Mouse (Mus musculus) kidney, postnatal 0 days (tissue): Measurements from ENCODE around the gene Dido1. TPM values are rescaled to one million over a fixed set of nuclear protein-coding genes. Genes with fewer than 3 reads are reported as not detected.
A peak's percentile ranks its signal among the peaks of the same experiment; 100 is the strongest.

Experiments
- ATAC-seq: fragments of 200-750 bp; cut with Nextera tagmentation; replicated peaks from 2 replicates; pipeline ENCODE4 v1.8.0; 2017; ENCODE audit warnings: low read depth, moderate number of reproducible peaks, moderate TSS enrichment, moderate library complexity; ENCODE audit not compliant: low FRiP score
- DNase-seq: peaks from one replicate; pipeline ENCODE4 v3.0.0-alpha.2; 2016; ENCODE audit warnings: low spot score
- H3K27ac ChIP-seq: fragments of 300-500 bp; sonication (generic); 2 replicates; pipeline ENCODE4 v1.5.1; 2014; ENCODE audit warnings: mild to moderate bottlenecking
- H3K27me3 ChIP-seq: fragments of 300-500 bp; sonication (generic); 2 replicates; pipeline ENCODE4 v1.6.1; 2014; ENCODE audit warnings: low read length, mixed read lengths; ENCODE audit not compliant: insufficient read depth
- H3K36me3 ChIP-seq: fragments of 300-500 bp; sonication (generic); 2 replicates; pipeline ENCODE4 v1.6.1; 2014; ENCODE audit warnings: low read length, mixed read lengths; ENCODE audit not compliant: insufficient read depth
- H3K4me1 ChIP-seq: fragments of 300-500 bp; sonication (generic); replicated peaks from 2 replicates; pipeline ENCODE4 v1.6.1; 2014; ENCODE audit warnings: antibody characterized with exemption, low read length, mixed read lengths; ENCODE audit not compliant: insufficient read depth
- H3K4me2 ChIP-seq: fragments of 300-500 bp; sonication (generic); 2 replicates; pipeline ENCODE4 v1.6.1; 2014; ENCODE audit warnings: mild to moderate bottlenecking, low read length, moderate library complexity, mixed read lengths
- H3K4me3 ChIP-seq: fragments of 300-500 bp; sonication (generic); replicated peaks from 2 replicates; pipeline ENCODE4 v1.5.1; 2014; ENCODE audit warnings: low read depth, low read length
- H3K9ac ChIP-seq: fragments of 300-500 bp; sonication (generic); 2 replicates; pipeline ENCODE4 v1.6.1; 2014; ENCODE audit warnings: low read depth, low read length
- H3K9me3 ChIP-seq: fragments of 300-500 bp; sonication (generic); replicated peaks from 2 replicates; pipeline ENCODE4 v1.6.1; 2016; ENCODE audit warnings: low read length, inconsistent platforms, mixed read lengths
- CTCF ChIP-seq: IDR thresholded peaks from 2 replicates; pipeline ENCODE4 v1.5.1; 2016; ENCODE audit warnings: antibody characterized with exemption, low read depth, mild to moderate bottlenecking, moderate library complexity
- WGBS: fragments of 180-500 bp; shearing (Covaris S2); extraction: QIAGEN DNeasy Blood & Tissue Kit; methylation state at CpG from one replicate; pipeline ENCODE4 v1.1.7; 2014; 5-methylcytosine and 5-hydroxymethylcytosine counted together
- polyA plus RNA-seq: library from polyadenylated mRNA; unstranded; fragments of >200 nt; fragmentation: Nextera tagmentation; extraction: Ambion mirVana; gene quantifications from 2 replicates; pipeline ENCODE4 v1.2.1, GENCODE M21; 2015

Dido1 gene
- 17.7 and 18.0 TPM in 2 replicates for polyA plus RNA-seq

DNA sequence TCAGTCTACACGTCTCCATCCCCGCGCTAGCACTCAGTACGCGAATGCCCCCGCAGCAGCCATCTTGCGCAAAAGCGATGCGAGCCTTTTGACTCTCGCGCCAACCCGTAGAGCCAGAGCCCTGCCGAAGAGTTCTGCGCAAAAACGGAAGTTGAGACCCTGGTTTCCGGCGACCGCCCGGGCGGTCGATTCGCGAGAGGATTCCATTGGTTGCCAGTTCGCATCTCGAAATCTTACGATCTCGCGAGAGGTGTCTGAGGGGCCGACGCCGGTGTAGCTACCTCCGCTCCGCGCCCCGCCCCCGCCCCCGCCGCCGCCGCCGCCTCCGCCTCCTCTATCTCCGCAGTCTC is at the start of gene Dido1, which contains the start of gene Gid8:
Gene Dido1 (minus strand): TSS at position 77 of the 350 bp plus-strand sequence.
Gene Gid8 (plus strand): TSS at position 195 of the 350 bp plus-strand sequence.
- Histone ChIP-seq H3K27ac (peak within 1 kb of the TSS; percentile 94), H3K36me3 (peaks cover 10% of the 10 kb centered on the region; the same call in 1 of the 2 replicates), H3K27me3 (no peaks in the 10 kb centered on the region), H3K4me2 (peak within 1 kb of the TSS; percentile 85), H3K9ac (peak within 1 kb of the TSS; percentile 94), H3K9me3 (no peaks in the 10 kb centered on the region), H3K4me1 (peaks cover 10% of the 10 kb centered on the region; the same call in 1 of the 2 replicates), H3K4me3 (peak within 1 kb of the TSS; percentile 88)
- WGBS, result under 1% methylated on average over 43 of the region's 43 CpGs
- DNase-seq (peak; percentile 99), ATAC-seq (peak; percentile 93)
- no peak for TF ChIP-seq CTCF

DNA sequence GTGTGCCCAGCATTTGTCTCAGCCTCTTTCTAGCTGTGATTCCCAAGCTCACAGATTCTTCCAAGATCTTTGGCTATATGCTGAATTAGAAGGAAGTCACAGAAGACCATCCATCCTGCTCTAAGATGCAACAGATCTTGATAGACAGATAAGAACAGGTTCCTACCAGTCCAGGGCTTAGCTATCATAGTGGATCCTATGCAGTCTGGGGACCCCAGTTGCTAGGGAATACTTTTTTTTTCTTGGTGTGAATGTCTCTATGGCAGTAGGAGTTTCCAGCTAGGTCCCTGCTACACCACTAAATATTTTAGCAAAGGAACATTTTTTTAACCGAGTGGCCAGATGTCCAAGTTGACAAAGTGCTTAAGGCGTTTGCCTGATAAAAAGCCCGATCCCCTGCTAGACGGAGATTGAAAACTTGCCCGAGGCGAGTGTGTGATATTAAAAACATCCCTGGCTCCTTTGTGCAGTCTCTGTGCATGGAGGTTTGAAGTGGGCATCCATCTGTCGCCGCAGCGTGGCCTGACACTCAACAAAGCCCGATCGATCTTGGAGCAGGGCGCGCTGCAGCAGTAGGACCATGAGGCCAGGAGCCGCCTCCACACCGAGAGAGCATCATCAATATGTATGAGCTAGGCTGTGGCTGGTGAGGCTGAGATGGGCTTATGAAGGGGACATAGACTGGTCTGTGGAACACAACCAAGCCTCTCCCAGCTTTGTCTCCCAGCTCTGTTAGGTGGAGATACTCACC is 48.9 kb upstream of the Dido1 start:
- Histone ChIP-seq H3K27ac (no peak overlapping the region), H3K9me3 (no peaks in the 10 kb centered on the region), H3K4me1 (no peaks in the 10 kb centered on the region), H3K4me3 (no peak overlapping the region), H3K4me2 (no peak overlapping the region), H3K9ac (no peak overlapping the region), H3K27me3 (no peaks in the 10 kb centered on the region), H3K36me3 (no peaks in the 10 kb centered on the region)
- WGBS, result 63% methylated on average over 15 of the region's 15 CpGs
- ATAC-seq (no peak), DNase-seq (no peak)
- TF ChIP-seq CTCF, result no peak

DNA sequence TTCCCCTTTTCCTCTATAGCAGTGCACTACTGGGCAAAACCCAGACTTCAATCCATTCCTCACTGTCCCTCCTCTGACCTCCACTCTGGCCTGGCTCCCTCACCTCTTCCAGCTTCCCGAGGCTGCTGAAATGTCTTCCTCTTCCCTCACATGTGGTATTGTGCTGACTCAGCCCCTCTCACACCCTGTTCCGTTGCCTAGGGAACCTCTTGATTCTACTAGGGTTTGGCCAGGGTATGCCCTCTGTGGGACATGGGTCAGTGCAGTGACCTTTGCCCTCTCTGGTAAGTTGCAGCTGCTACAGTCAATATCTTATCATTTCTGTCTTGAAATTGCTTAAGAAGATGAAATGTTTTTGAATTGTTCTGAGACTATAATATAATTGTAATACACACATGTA is 47.0 kb upstream of the Dido1 start:
- Histone ChIP-seq H3K4me3 (no peak overlapping the region), H3K27me3 (no peaks in the 10 kb centered on the region), H3K4me2 (no peak overlapping the region), H3K4me1 (no peaks in the 10 kb centered on the region), H3K9me3 (no peaks in the 10 kb centered on the region), H3K36me3 (no peaks in the 10 kb centered on the region), H3K27ac (no peak overlapping the region), H3K9ac (no peak overlapping the region)
- 23% methylated on average over 2 of the region's 2 CpGs for WGBS
- DNase-seq (no peak), ATAC-seq (no peak)
- TF ChIP-seq CTCF, result no peak

DNA sequence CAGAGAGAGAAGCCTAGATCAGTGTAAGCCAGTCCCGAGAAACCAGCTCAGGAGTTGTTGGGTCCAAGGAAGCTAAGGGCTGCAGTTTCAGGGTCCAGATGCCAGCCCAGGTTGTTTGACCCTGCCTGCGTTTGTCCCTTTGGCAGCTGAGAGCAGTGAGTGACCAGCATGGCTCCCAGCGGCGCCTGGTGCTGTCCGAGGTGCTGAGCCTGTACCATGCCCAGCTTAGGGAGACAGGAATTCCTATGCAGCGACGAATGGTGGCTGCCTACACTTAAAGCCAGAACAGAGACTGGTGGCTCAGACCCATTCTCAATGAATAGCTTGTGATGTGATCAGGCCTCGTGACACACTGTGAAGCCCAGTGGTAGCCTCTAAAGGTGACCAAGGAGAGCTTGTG is 46.1 kb upstream of the Dido1 start:
- no peaks in the 10 kb centered on the region for H3K27me3 ChIP-seq
- H3K27ac ChIP-seq, result no peak overlapping the region
- H3K4me1 ChIP-seq, result no peaks in the 10 kb centered on the region
- DNase-seq (peak; percentile 83), ATAC-seq (peak; percentile 46; the same call in 1 of the 2 replicates)
- no peak overlapping the region for H3K4me2 ChIP-seq
- H3K36me3 ChIP-seq, result no peaks in the 10 kb centered on the region
- H3K9me3 ChIP-seq, result no peaks in the 10 kb centered on the region
- H3K4me3 ChIP-seq, result no peak overlapping the region
- no peak overlapping the region for H3K9ac ChIP-seq
- TF ChIP-seq CTCF, result no peak
- 2% methylated on average over 8 of the region's 8 CpGs for WGBS

DNA sequence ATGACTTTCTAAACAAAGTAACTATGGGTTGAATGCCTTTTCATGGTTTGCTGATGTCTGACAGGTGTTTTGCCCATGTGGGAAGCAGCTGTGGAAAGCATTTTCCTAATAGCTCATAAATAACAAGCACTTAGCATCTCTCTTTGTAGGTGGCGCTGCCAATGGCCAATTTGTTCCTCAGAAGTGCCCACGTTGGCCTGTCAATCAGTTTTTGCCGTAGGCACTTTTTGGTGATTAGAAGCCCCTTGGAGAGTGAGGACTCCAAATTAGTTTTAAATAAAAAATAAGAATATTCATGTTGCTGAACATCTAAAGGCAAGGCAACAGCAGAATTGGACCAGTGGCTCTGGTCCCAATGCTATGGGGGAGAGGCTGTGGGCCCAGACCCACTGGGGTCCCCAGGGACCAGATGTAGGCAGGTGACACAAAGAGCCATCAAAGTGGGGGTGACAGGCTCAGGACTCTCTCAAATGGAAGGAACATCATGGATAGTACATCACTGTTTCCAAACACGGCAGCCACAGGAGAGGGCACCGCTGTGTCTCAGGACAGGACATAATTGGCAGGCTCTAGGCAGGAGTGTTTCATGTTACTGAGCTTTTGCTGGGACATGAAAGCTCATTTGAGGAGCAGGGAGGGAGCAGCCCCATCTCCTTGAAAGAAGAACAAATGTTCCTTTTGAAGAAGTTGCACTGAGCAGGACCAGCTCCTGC is 45.3 kb upstream of the Dido1 start:
- TF ChIP-seq CTCF, result no peak
- no peak overlapping the region for H3K4me3 ChIP-seq
- H3K27ac ChIP-seq, result no peak overlapping the region
- DNase-seq (no peak), ATAC-seq (no peak)
- no peaks in the 10 kb centered on the region for H3K9me3 ChIP-seq
- H3K36me3 ChIP-seq, result no peaks in the 10 kb centered on the region
- WGBS, result 67% methylated on average over 5 of the region's 5 CpGs
- no peak overlapping the region for H3K9ac ChIP-seq
- H3K4me1 ChIP-seq, result no peaks in the 10 kb centered on the region
- no peak overlapping the region for H3K4me2 ChIP-seq
- H3K27me3 ChIP-seq, result no peaks in the 10 kb centered on the region

DNA sequence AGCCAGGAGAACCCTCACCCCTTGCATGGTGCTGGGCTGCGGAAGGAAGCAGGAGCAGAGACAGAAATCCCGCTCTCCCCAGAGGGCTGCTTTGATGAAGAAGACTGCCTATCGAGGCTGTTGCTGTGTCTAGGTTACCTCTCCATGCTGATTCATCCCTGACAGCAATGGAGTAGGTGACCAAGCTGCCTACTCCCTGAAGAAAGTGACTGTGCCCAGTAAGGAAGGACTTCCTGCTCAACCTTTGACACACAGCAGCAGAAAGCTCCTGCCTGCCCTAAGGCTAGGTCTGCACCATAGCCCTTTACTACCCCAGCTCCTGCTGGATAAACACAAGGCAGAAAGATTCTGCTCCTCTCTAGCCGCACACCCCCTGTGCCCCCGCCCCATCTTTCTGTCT is 39.1 kb upstream of the Dido1 start:
- TF ChIP-seq CTCF, result no peak
- H3K4me3 ChIP-seq, result no peak overlapping the region

More for the DNA sequence above, 39.1 kb upstream of the Dido1 start:
- Histone ChIP-seq H3K4me1 (no peaks in the 10 kb centered on the region), H3K4me2 (no peak overlapping the region), H3K9me3 (no peaks in the 10 kb centered on the region), H3K27me3 (no peaks in the 10 kb centered on the region), H3K27ac (no peak overlapping the region), H3K9ac (no peak overlapping the region), H3K36me3 (no peaks in the 10 kb centered on the region)
- ATAC-seq (no peak), DNase-seq (no peak)
- 59% methylated on average over 5 of the region's 5 CpGs for WGBS
